Mouse (Mus musculus) lung, adult 2 months (tissue): Measurements from ENCODE around the gene E330021D16Rik.
A peak's percentile ranks its signal among the peaks of the same experiment; 100 is the strongest.

Experiments
- CTCF ChIP-seq: fragments of 200-500 bp; IDR thresholded peaks from 2 replicates; pipeline ENCODE4 v1.5.1; 2011; ENCODE audit warnings: mild to moderate bottlenecking, low read length, control low read depth; ENCODE audit not compliant: insufficient read depth
- POLR2A ChIP-seq: fragments of 200-500 bp; IDR thresholded peaks from 2 replicates; pipeline ENCODE4 v1.6.1; 2011; ENCODE audit warnings: low read depth, mild to moderate bottlenecking, control low read depth, low read length, borderline replicate concordance; ENCODE audit errors: extremely low read depth

GRCm38 (mm10) chr6:136353399-136354184, 61.8 kb downstream of the E330021D16Rik start:
- no peak for TF ChIP-seq POLR2A
- TF ChIP-seq CTCF = peak; percentile 53; the same call in 1 of the 2 replicates
